Mouse (Mus musculus): ENCODE data around the gene Lmo3.

GRCm38 (mm10) chr6:138503946-138504345 is 77.8 kb downstream of the Lmo3 start:
- TF ChIP-seq CTCF (IDR thresholded peaks at IDR 0.05; ENCODE audit: control insufficient read depth, insufficient read depth, insufficient read length) (no peak), FOSL1 (IDR thresholded peaks at IDR 0.05; ENCODE audit: insufficient read depth, low read length, poor library complexity, severe bottlenecking) (no peak), CEBPB (IDR thresholded peaks at IDR 0.05; ENCODE audit: low read depth) (no peak)
